Mouse (Mus musculus) CH12.LX (cell line): Measurements from ENCODE around the gene Ptprd.

Experiments used
- CTCF ChIP-seq, 2 experiments: IDR thresholded peaks in 1 of 2; conservative IDR thresholded peaks in 1 of 2; 2 replicates each; pipeline ENCODE4 v1.5.1; 2011 to 2012; ENCODE audit warnings: low read depth in 2 of 2, low read length in 2 of 2, improper control_type of control experiment in 1 of 2, inconsistent platforms in 1 of 2, mild to moderate bottlenecking in 1 of 2, moderate library complexity in 1 of 2
- GABPA ChIP-seq: IDR thresholded peaks from 2 replicates; pipeline ENCODE4 v1.6.1; 2012; ENCODE audit warnings: low read depth, low read length, improper control_type of control experiment, inconsistent platforms; ENCODE audit not compliant: insufficient replicate concordance
- HCFC1 ChIP-seq: IDR thresholded peaks from 2 replicates; pipeline ENCODE4 v1.6.1; 2012; ENCODE audit warnings: low read depth, mild to moderate bottlenecking, inconsistent platforms, low read length, improper control_type of control experiment
- MEF2A ChIP-seq: IDR thresholded peaks from 2 replicates; pipeline ENCODE4 v1.6.1; 2014; ENCODE audit warnings: low read depth, mild to moderate bottlenecking, inconsistent platforms, low read length, improper control_type of control experiment, borderline replicate concordance
- POLR2A ChIP-seq: IDR thresholded peaks from 2 replicates; pipeline ENCODE4 v1.6.1; 2011; ENCODE audit warnings: low read depth, mild to moderate bottlenecking, improper control_type of control experiment, low read length
- RCOR1 ChIP-seq: conservative IDR thresholded peaks from 2 replicates; pipeline ENCODE4 v1.6.1; 2012; ENCODE audit warnings: low read depth, mild to moderate bottlenecking, inconsistent platforms, low read length, improper control_type of control experiment
- SIN3A ChIP-seq: IDR thresholded peaks from 2 replicates; pipeline ENCODE4 v1.6.1; 2012; ENCODE audit warnings: low read length, improper control_type of control experiment, inconsistent platforms
- USF1 ChIP-seq: IDR thresholded peaks from 2 replicates; pipeline ENCODE4 v1.6.1; 2014; ENCODE audit warnings: low read depth, mild to moderate bottlenecking, inconsistent platforms, low read length, improper control_type of control experiment

GRCm38 (mm10) chr4:76405862-76406454 is 1805.8 kb downstream of the Ptprd start:
- TF ChIP-seq POLR2A (no peak), SIN3A (no peak), RCOR1 (no peak), USF1 (no peak), CTCF (conservative IDR thresholded peaks at IDR 0.05 in 1 of 2, IDR thresholded peaks at IDR 0.05 in 1 of 2; ENCODE audit: low read depth in 2 of 2, low read length in 2 of 2) (no peak), MEF2A (no peak), HCFC1 (no peak), GABPA (no peak)
